Mouse (Mus musculus) C2C12 (cell line): ENCODE measurements around the gene Zfp981. TPM values are rescaled to one million over a fixed set of nuclear protein-coding genes. Genes with fewer than 3 reads are reported as not detected.
"Not testable (repeated sequence)": the region's sequence is repeated elsewhere in the genome, so short reads cannot be mapped to it uniquely, and the experiment has no call there.

Experiments
- H3K27me3 ChIP-seq: one replicate; pipeline ENCODE4 v1.6.1; 2011; ENCODE audit not compliant: control insufficient read depth, insufficient read depth, insufficient read length
- H3K36me3 ChIP-seq: one replicate; pipeline ENCODE4 v1.6.1; 2011; ENCODE audit not compliant: control insufficient read depth, insufficient read depth
- H3K4me3 ChIP-seq: one replicate; pipeline ENCODE4 v1.5.1; 2011; ENCODE audit warnings: mild to moderate bottlenecking, control low read depth; ENCODE audit not compliant: poor library complexity, insufficient read depth, severe bottlenecking
- H3K79me2 ChIP-seq: one replicate; pipeline ENCODE4 v1.6.1; 2011; ENCODE audit not compliant: control insufficient read depth, insufficient read depth
- H3K79me3 ChIP-seq: one replicate; pipeline ENCODE4 v1.6.1; 2011; ENCODE audit warnings: low read depth, control low read depth
- H3ac ChIP-seq: one replicate; pipeline ENCODE3; 2011; ENCODE audit warnings: low read depth; ENCODE audit not compliant: control insufficient read depth, insufficient read length
- CEBPB ChIP-seq: IDR thresholded peaks from one replicate; pipeline ENCODE4 v1.6.1; 2011; ENCODE audit warnings: low read depth, mild to moderate bottlenecking, control low read depth, moderate library complexity
- CTCF ChIP-seq: IDR thresholded peaks from one replicate; pipeline ENCODE4 v1.5.1; 2011; ENCODE audit not compliant: control insufficient read depth, insufficient read depth, insufficient read length
- FOSL1 ChIP-seq: IDR thresholded peaks from one replicate; pipeline ENCODE4 v1.8.0; 2011; ENCODE audit warnings: mild to moderate bottlenecking, low read length; ENCODE audit not compliant: poor library complexity, insufficient read depth, severe bottlenecking
- MAX ChIP-seq: IDR thresholded peaks from one replicate; pipeline ENCODE4 v1.6.1; 2011; ENCODE audit warnings: mild to moderate bottlenecking, control low read depth
- MYOD1 ChIP-seq: IDR thresholded peaks from one replicate; pipeline ENCODE4 v1.6.1; 2011; ENCODE audit warnings: low read depth; ENCODE audit not compliant: control insufficient read depth, insufficient read length
- MYOG ChIP-seq: IDR thresholded peaks from one replicate; pipeline ENCODE4 v1.6.1; 2011; ENCODE audit not compliant: control insufficient read depth, insufficient read length; ENCODE audit errors: extremely low read depth
- USF1 ChIP-seq: IDR thresholded peaks from one replicate; pipeline ENCODE4 v1.6.1; 2011; ENCODE audit warnings: low read depth, mild to moderate bottlenecking, control low read depth, moderate library complexity
- polyA plus RNA-seq: library from polyadenylated mRNA; unstranded; fragments of >200 nt; fragmentation: generic; extraction: Trizol; gene quantifications from one replicate; pipeline ENCODE4 v1.2.1, GENCODE M21; 2012; ENCODE audit warnings: missing spikeins

Gene Zfp981
- polyA plus RNA-seq, 1 experiment: 0.08 TPM

- H3ac ChIP-seq: no peak overlapping the region
- H3K79me2 ChIP-seq: no peaks in the 10 kb centered on the region
- TF ChIP-seq FOSL1: no peak
- no peak for TF ChIP-seq USF1
- no peak for TF ChIP-seq MYOG
- no peak for TF ChIP-seq MAX
- TF ChIP-seq MYOD1: no peak
- H3K79me3 ChIP-seq: no peaks in the 10 kb centered on the region
- no peaks in the 10 kb centered on the region for H3K36me3 ChIP-seq
- H3K4me3 ChIP-seq: no peak overlapping the region
- no peaks in the 10 kb centered on the region for H3K27me3 ChIP-seq
Measured at GRCm38 (mm10) chr4:146516474-146516873, 14.6 kb downstream of the Zfp981 start.

- H3K79me2 ChIP-seq, H3K36me3 ChIP-seq, H3K4me3 ChIP-seq, H3ac ChIP-seq, H3K27me3 ChIP-seq, H3K79me3 ChIP-seq: not testable (repeated sequence)
Measured at GRCm38 (mm10) chr4:146517150-146517549, 15.3 kb downstream of the Zfp981 start.

GRCm38 (mm10) chr4:146520723-146521122, 18.9 kb downstream of the Zfp981 start:
- Histone ChIP-seq H3K36me3 (no peaks in the 10 kb centered on the region), H3K79me3 (no peaks in the 10 kb centered on the region), H3K79me2 (no peaks in the 10 kb centered on the region), H3K27me3 (no peaks in the 10 kb centered on the region), H3ac (no peak overlapping the region), H3K4me3 (no peak overlapping the region)
- TF ChIP-seq MYOG: no peak
- TF ChIP-seq CEBPB: no peak
- TF ChIP-seq CTCF: no peak
- no peak for TF ChIP-seq MAX
- TF ChIP-seq USF1: no peak
- TF ChIP-seq MYOD1: no peak
- TF ChIP-seq FOSL1: no peak

GRCm38 (mm10) chr4:146534574-146534973, 32.7 kb downstream of the Zfp981 start:
- H3ac ChIP-seq: no peak overlapping the region
- H3K36me3 ChIP-seq: no peaks in the 10 kb centered on the region
- no peak for TF ChIP-seq MYOG
- TF ChIP-seq CEBPB: no peak
- TF ChIP-seq MAX: no peak
- no peaks in the 10 kb centered on the region for H3K79me2 ChIP-seq
- no peaks in the 10 kb centered on the region for H3K79me3 ChIP-seq
- no peaks in the 10 kb centered on the region for H3K27me3 ChIP-seq
- no peak overlapping the region for H3K4me3 ChIP-seq

DNA sequence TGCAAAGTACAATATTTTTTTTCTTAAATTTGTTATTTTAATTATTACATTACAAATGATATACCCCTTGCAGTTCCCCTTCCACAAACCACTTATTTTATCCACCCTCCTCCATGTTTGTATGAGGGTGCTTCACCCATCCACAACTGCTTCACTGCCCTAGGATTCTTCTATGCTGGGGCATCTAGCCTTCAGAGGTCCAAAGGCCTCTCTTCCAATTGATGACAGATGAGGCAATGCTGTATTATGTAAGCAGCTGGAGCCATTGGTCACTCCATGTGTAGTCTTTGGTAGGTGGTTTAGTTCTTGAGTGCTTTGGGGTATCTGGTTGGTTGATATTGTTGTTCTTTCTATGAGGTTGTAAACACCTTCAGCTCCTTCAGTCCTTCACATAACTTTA, 34.1 kb downstream of the Zfp981 start:
- no peaks in the 10 kb centered on the region for H3K79me3 ChIP-seq
- H3K27me3 ChIP-seq: no peaks in the 10 kb centered on the region
- no peaks in the 10 kb centered on the region for H3K79me2 ChIP-seq
- no peaks in the 10 kb centered on the region for H3K36me3 ChIP-seq
- H3ac ChIP-seq: no peak overlapping the region
- H3K4me3 ChIP-seq: no peak overlapping the region
- no peak for TF ChIP-seq MAX
- TF ChIP-seq CTCF: no peak
- TF ChIP-seq MYOG: no peak
- no peak for TF ChIP-seq MYOD1
- no peak for TF ChIP-seq FOSL1
- TF ChIP-seq USF1: no peak
- TF ChIP-seq CEBPB: no peak

DNA sequence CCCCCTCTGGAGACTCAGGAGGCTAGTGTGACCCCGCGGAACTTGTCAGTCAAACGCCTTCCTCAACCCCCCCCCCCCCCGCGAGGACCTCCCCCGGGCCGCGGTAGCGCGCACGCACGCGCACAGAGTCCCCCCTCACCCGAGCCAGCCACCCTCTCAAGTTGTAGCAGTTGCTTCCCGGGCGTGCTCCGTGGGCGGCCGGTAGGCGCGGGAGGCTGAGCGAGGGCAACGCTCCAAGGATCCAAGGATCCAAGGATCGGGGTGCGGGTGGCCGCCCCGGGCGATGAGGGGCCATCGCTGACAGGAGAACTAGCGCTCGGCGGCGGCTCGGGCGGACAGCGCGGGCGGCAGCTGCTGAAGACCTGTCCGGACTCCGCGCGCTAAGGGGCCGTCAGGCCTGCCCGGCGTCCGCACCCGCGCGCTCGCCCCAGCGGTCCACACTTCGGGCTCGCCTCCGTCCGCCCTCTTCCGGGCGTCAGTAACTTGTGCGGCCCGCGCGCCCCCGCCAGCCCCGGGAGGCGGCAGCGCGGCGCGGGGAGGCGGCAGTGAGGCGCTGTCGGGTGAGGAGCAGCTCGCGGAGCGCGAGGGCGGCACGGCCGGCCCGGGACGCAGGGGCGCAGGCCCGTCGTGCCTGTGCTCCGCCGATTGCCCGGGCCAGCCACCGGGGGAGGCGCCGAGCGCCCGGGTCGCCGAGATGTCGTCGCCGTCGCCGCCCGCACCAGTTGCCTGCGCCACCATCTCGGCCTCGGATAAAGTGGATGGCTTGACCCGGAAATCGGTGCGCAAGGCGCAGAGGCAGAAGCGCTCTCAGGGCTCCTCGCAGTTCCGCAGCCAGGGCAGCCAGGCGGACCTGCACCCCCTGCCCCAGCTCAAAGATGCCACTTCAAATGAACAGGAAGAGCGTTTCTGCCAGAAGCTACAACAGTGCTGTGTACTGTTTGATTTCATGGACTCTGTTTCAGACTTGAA, 78.4 kb downstream of the Zfp981 start:
- not testable (repeated sequence) for H3K79me3 ChIP-seq, H3K79me2 ChIP-seq, H3K4me3 ChIP-seq, H3K36me3 ChIP-seq, H3ac ChIP-seq, H3K27me3 ChIP-seq

Other genes starting within 250 kb of the Zfp981 start
- gene Zfp992, start 53.0 kb upstream of the Zfp981 start, polyA plus RNA-seq: 1.1 TPM
- gene Zfp993, start 108.9 kb downstream of the Zfp981 start, polyA plus RNA-seq: 0.14 TPM